Mouse (Mus musculus) stomach, embryonic 15.5 days (tissue): ENCODE measurements around the gene Sfrp2. TPM values are rescaled to one million over a fixed set of nuclear protein-coding genes. Genes with fewer than 3 reads are reported as not detected.
A peak's percentile ranks its signal among the peaks of the same experiment; 100 is the strongest.

ENCODE experiments used
- ATAC-seq: fragments of 200-750 bp; cut with Nextera tagmentation; 2 replicates; pipeline ENCODE4 v1.8.0; 2017; ENCODE audit warnings: low read depth, moderate number of reproducible peaks, moderate TSS enrichment; ENCODE audit not compliant: insufficient read depth, low FRiP score
- H3K27ac ChIP-seq: fragments of 300-500 bp; sonication (generic); 2 replicates; pipeline ENCODE4 v1.5.1; 2015; ENCODE audit warnings: mild to moderate bottlenecking, inconsistent platforms
- H3K27me3 ChIP-seq: fragments of 300-500 bp; sonication (generic); replicated peaks from 2 replicates; pipeline ENCODE4 v1.6.1; 2015; ENCODE audit warnings: inconsistent platforms
- H3K36me3 ChIP-seq: fragments of 300-500 bp; sonication (generic); 2 replicates; pipeline ENCODE4 v1.6.1; 2015; ENCODE audit warnings: inconsistent platforms
- H3K4me1 ChIP-seq: fragments of 300-500 bp; sonication (generic); 2 replicates; pipeline ENCODE4 v1.6.1; 2015; ENCODE audit warnings: inconsistent platforms
- H3K4me2 ChIP-seq: fragments of 300-500 bp; sonication (generic); 2 replicates; pipeline ENCODE4 v1.6.1; 2015; ENCODE audit warnings: mild to moderate bottlenecking, inconsistent platforms
- H3K4me3 ChIP-seq: fragments of 300-500 bp; sonication (generic); replicated peaks from 2 replicates; pipeline ENCODE4 v1.5.1; 2015; ENCODE audit warnings: inconsistent platforms
- H3K9ac ChIP-seq: fragments of 300-500 bp; sonication (generic); 2 replicates; pipeline ENCODE4 v1.6.1; 2015; ENCODE audit warnings: inconsistent platforms
- H3K9me3 ChIP-seq: fragments of 300-500 bp; sonication (generic); 2 replicates; pipeline ENCODE4 v1.6.1; 2016; ENCODE audit warnings: inconsistent platforms
- WGBS: fragments of 180-500 bp; shearing (Covaris S2); methylation state at CpG from one replicate; pipeline ENCODE4 v1.1.7; 2015; 5-methylcytosine and 5-hydroxymethylcytosine counted together
- polyA plus RNA-seq: library from polyadenylated mRNA; unstranded; fragments of >200 nt; fragmentation: Nextera tagmentation; extraction: Ambion mirVana; gene quantifications from 2 replicates; pipeline ENCODE4 v1.2.1, GENCODE M21; 2015

Sfrp2 gene
- polyA plus RNA-seq, 1 experiment from 2014 or later = 148 TPM

DNA sequence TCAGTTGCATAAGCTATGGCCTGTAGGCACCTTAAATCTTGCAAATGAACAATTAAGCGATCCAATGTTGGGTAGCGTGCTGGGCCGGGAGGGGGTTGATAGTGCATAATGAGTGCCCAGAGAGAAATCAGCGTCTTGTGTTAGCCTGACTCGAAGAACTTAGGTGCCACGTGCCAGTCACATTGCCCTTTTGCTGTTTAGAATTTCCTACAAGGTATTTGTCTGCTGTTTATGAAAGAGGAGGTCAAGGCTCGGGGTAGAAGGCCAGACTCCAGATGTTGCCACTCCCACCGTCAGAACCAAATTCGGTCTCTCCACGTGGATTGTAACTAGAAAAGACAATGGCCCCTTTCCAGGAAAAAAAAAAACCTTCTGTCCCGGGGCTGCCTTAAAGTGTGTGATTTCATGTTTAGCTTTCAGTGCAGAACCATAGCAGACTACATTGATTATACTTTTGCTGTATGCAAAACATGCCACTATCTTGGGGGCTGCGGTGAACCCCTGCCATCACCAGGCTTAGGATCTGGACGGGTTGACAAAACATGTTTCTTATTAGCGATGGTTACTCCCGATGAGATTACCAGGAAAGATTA, 11.0 kb upstream of the Sfrp2 start:
- H3K9ac ChIP-seq = no peak overlapping the region
- H3K4me2 ChIP-seq = no peak overlapping the region
- H3K4me3 ChIP-seq = no peak overlapping the region
- no peaks in the 10 kb centered on the region for H3K36me3 ChIP-seq
- no peak overlapping the region for H3K27ac ChIP-seq
- no peaks in the 10 kb centered on the region for H3K27me3 ChIP-seq
- WGBS = 72% methylated on average over 15 of the region's 15 CpGs
- no peaks in the 10 kb centered on the region for H3K9me3 ChIP-seq
- no peak for ATAC-seq
- no peaks in the 10 kb centered on the region for H3K4me1 ChIP-seq

- 79% methylated on average over 6 of the region's 6 CpGs for WGBS
Observed at GRCm38 (mm10) chr3:83755666-83756065, 10.5 kb upstream of the Sfrp2 start.

DNA sequence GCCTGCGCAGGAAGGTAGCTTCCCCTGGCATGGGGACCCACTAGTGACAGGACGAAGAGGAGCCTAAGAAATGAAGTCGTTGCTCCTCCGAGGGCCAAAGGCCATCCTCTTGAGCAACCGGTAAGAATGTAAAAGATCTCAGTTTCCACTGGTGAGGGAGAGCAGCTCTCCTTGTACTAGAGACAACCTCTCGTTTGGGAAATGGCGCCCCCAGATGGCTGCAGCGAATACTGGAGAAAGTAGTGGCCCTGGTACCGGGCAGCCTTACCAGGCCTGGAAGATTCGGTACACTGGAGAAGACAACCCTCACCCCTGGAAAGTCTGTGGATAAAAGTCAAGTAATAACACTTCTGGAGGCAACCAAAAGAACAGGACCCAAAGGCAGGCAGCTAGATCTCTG, 3.8 kb upstream of the Sfrp2 start:
- Histone ChIP-seq H3K9ac (no peak overlapping the region), H3K36me3 (no peaks in the 10 kb centered on the region), H3K4me2 (no peak overlapping the region), H3K9me3 (no peaks in the 10 kb centered on the region), H3K27me3 (peaks cover 22% of the 10 kb centered on the region), H3K4me1 (peaks cover 23% of the 10 kb centered on the region), H3K4me3 (no peak overlapping the region), H3K27ac (no peak overlapping the region)
- ATAC-seq = no peak
- 73% methylated on average over 10 of the region's 10 CpGs for WGBS

More at GRCm38 (mm10) chr3:83755666-83756065, 10.5 kb upstream of the Sfrp2 start:
- Histone ChIP-seq H3K27me3 (0 out of 2 replicates have a peak, but pooled peaks cover 3% of the 10 kb centered on the region), H3K36me3 (no peaks in the 10 kb centered on the region), H3K9me3 (no peaks in the 10 kb centered on the region), H3K27ac (no peak overlapping the region), H3K9ac (no peak overlapping the region), H3K4me2 (no peak overlapping the region), H3K4me1 (no peaks in the 10 kb centered on the region), H3K4me3 (no peak overlapping the region)
- no peak for ATAC-seq

- H3K4me2 ChIP-seq = peak overlapping the region; percentile 92
- no peaks in the 10 kb centered on the region for H3K36me3 ChIP-seq
- 7% methylated on average over 40 of the region's 40 CpGs for WGBS
- peak overlapping the region; percentile 30; the same call in 1 of the 2 replicates for H3K9ac ChIP-seq
- H3K4me1 ChIP-seq = peaks cover 26% of the 10 kb centered on the region
- H3K4me3 ChIP-seq = peak overlapping the region; percentile 42
- ATAC-seq = peak; percentile 75
- peaks cover 26% of the 10 kb centered on the region for H3K27me3 ChIP-seq
- H3K27ac ChIP-seq = no peak overlapping the region
- no peaks in the 10 kb centered on the region for H3K9me3 ChIP-seq
Observed at GRCm38 (mm10) chr3:83763551-83764548, 2.3 kb upstream of the Sfrp2 start.

DNA sequence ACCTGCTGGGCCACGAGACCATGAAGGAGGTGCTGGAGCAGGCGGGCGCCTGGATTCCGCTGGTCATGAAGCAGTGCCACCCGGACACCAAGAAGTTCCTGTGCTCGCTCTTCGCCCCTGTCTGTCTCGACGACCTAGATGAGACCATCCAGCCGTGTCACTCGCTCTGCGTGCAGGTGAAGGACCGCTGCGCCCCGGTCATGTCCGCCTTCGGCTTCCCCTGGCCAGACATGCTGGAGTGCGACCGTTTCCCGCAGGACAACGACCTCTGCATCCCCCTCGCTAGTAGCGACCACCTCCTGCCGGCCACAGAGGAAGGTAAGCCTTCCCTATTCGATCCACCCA, 577 bp downstream of the Sfrp2 start:
- peak overlapping the region; percentile 98 for H3K4me2 ChIP-seq
- H3K9ac ChIP-seq = peak overlapping the region; percentile 44; the same call in 1 of the 2 replicates
- no peak for ATAC-seq
- peak overlapping the region; percentile 52 for H3K4me3 ChIP-seq
- no peaks in the 10 kb centered on the region for H3K36me3 ChIP-seq
- H3K27me3 ChIP-seq = peaks cover 17% of the 10 kb centered on the region
- WGBS = 1% methylated on average over 25 of the region's 25 CpGs
- H3K27ac ChIP-seq = 0 out of 2 replicates have a peak overlapping the region, but pooled peaks have one; percentile 32
- H3K9me3 ChIP-seq = no peaks in the 10 kb centered on the region
- peaks cover 29% of the 10 kb centered on the region for H3K4me1 ChIP-seq

DNA sequence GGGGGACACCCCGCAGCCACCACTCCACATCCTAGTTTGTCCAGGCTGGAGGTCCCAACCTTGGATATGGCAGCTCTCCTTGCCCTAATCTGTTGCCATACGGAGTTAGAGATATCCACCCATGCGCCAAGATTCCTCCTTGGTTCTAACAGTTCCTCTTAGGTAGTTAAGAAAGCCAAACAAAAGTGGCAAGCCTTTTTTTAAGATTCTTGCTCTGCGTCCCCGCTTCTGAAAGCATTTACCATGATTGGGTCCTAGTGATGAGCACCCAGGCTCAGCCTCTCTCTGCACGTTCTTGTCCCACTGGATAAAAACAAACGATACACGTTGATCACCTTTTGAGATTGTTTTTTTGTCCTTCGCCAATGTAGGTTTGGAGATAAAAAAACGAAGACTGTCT, 1.0 kb downstream of the Sfrp2 start:
- Histone ChIP-seq H3K4me1 (peaks cover 29% of the 10 kb centered on the region), H3K27ac (no peak overlapping the region), H3K9me3 (no peaks in the 10 kb centered on the region), H3K9ac (0 out of 2 replicates have a peak overlapping the region, but pooled peaks have one; percentile 44), H3K36me3 (no peaks in the 10 kb centered on the region), H3K4me2 (peak overlapping the region; percentile 98), H3K4me3 (peak overlapping the region; percentile 52), H3K27me3 (peaks cover 17% of the 10 kb centered on the region)
- no peak for ATAC-seq
- WGBS = 13% methylated on average over 10 of the region's 10 CpGs

- H3K4me1 ChIP-seq = peaks cover 29% of the 10 kb centered on the region
- peak overlapping the region; percentile 12; the same call in 1 of the 2 replicates for H3K4me3 ChIP-seq
- ATAC-seq = no peak
- no peak overlapping the region for H3K27ac ChIP-seq
- H3K36me3 ChIP-seq = no peaks in the 10 kb centered on the region
- H3K9ac ChIP-seq = no peak overlapping the region
- no peaks in the 10 kb centered on the region for H3K9me3 ChIP-seq
- H3K27me3 ChIP-seq = peaks cover 17% of the 10 kb centered on the region
- H3K4me2 ChIP-seq = peak overlapping the region; percentile 36
- whole genome bisulfite sequencing = 43% methylated on average over 11 of the region's 11 CpGs
Observed at GRCm38 (mm10) chr3:83768293-83769035, 2.3 kb downstream of the Sfrp2 start.

DNA sequence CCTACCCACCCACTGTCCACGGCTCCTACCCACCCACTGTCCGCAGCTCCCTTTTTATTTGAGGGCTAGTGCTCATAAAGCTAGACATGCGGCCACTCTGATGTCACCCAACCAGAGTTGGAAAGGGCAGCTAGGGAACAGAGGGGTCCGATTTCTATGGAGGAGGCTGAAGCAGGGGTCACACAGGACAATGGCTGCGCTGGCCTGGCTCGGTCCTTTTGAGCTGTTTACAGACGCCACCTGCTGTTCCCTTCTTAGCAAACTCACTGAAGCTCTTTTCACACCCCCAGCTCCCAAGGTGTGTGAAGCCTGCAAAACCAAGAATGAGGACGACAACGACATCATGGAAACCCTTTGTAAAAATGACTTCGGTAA, 2.9 kb downstream of the Sfrp2 start:
- H3K4me2 ChIP-seq = no peak overlapping the region
- H3K9me3 ChIP-seq = no peaks in the 10 kb centered on the region
- H3K36me3 ChIP-seq = no peaks in the 10 kb centered on the region
- H3K27ac ChIP-seq = no peak overlapping the region
- H3K9ac ChIP-seq = no peak overlapping the region
- H3K4me3 ChIP-seq = 0 out of 2 replicates have a peak overlapping the region, but pooled peaks have one; percentile 12
- H3K27me3 ChIP-seq = peaks cover 17% of the 10 kb centered on the region
- 36% methylated on average over 10 of the region's 10 CpGs for WGBS
- H3K4me1 ChIP-seq = peaks cover 24% of the 10 kb centered on the region
- ATAC-seq = no peak

DNA sequence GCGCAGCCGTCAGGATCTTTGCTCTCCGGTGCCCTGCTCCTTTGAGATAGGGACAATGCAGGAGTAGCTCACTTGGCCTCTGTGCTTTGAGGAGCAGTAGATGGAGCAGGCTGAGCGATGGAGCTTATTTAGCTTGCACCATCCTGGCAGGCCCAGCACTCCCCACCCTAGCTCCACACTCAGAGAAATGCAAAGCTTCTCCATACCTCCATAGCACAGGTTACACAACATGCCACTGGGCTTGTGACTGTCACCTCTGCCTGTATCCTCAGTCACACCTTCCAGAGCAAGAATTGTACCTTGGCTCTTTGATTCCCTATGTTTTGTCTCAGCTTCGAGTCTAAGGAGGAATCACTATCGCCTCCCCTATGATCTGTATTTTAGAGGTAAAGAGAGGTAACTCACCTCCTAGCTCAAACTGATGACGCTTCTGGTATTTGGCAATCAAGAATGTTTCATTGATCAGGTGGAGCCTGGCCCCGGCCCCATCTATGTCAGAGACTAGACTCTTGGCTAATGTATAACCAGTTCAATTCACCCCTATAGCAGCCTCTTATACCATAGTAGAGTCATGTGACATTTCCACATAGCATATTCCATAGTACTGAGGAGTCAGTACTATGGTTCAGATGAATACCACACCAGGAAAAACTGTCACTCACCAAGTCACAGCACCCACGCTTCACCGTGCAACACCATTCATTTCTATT, 5.2 kb downstream of the Sfrp2 start:
- no peak overlapping the region for H3K4me2 ChIP-seq
- H3K9me3 ChIP-seq = no peaks in the 10 kb centered on the region
- no peak overlapping the region for H3K9ac ChIP-seq
- no peak overlapping the region for H3K27ac ChIP-seq
- H3K4me1 ChIP-seq = peaks cover 7% of the 10 kb centered on the region; the same call in 1 of the 2 replicates
- no peak overlapping the region for H3K4me3 ChIP-seq
- ATAC-seq = no peak
- peaks cover 6% of the 10 kb centered on the region; the same call in 1 of the 2 replicates for H3K27me3 ChIP-seq
- no peaks in the 10 kb centered on the region for H3K36me3 ChIP-seq
- WGBS = 80% methylated on average over 10 of the region's 10 CpGs

- Histone ChIP-seq H3K4me1 (peaks cover 7% of the 10 kb centered on the region; the same call in 1 of the 2 replicates), H3K27me3 (no peaks in the 10 kb centered on the region), H3K36me3 (no peaks in the 10 kb centered on the region), H3K27ac (no peak overlapping the region), H3K9ac (no peak overlapping the region), H3K4me3 (no peak overlapping the region), H3K4me2 (no peak overlapping the region), H3K9me3 (no peaks in the 10 kb centered on the region)
- ATAC-seq = no peak
- WGBS = 91% methylated on average over 18 of the region's 18 CpGs
Observed at GRCm38 (mm10) chr3:83773281-83773680, 7.2 kb downstream of the Sfrp2 start.

DNA sequence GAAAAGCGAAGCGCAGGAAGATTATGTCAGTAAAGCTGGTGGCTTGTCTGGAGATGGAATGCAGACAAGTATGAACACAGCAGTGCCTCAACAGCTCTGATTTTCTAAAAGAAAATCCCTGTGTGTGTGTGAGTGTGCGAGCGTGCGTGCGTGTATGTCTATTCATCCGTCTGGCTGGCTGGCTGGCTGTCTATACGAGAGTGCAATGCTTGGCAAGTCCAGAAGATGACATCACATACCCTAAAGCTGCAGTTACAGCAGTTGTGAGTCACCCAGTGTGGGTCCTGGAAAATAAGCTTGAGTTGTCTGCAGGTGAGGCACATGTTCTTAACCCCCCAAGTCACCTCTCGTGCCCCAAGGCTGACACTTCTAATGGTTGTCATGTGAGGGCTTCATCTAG, 9.3 kb downstream of the Sfrp2 start:
- no peak overlapping the region for H3K27ac ChIP-seq
- no peaks in the 10 kb centered on the region for H3K4me1 ChIP-seq
- no peaks in the 10 kb centered on the region for H3K36me3 ChIP-seq
- no peak; the same call in 1 of the 2 replicates for ATAC-seq
- no peaks in the 10 kb centered on the region for H3K27me3 ChIP-seq
- no peak overlapping the region for H3K4me3 ChIP-seq
- H3K9me3 ChIP-seq = no peaks in the 10 kb centered on the region
- no peak overlapping the region for H3K9ac ChIP-seq
- 81% methylated on average over 9 of the region's 9 CpGs for WGBS
- H3K4me2 ChIP-seq = no peak overlapping the region
